Mouse (Mus musculus) CD4-positive, CD25-positive, alpha-beta regulatory T cell, adult 4 months (primary cell): ENCODE measurements around the gene Rptor. TPM values are rescaled to one million over a fixed set of nuclear protein-coding genes. Genes with fewer than 3 reads are reported as not detected.
A peak's percentile ranks its signal among the peaks of the same experiment; 100 is the strongest.

Experiments
- ATAC-seq: one replicate; pipeline ENCODE4 v1.8.0; 2017
- polyA plus RNA-seq, 2 experiments: library from polyadenylated mRNA; unstranded; fragments of 100-300 nt; shearing (Covaris generic); gene quantifications; one replicate each; pipeline ENCODE4 v1.2.1; 2017

Rptor gene
- polyA plus RNA-seq, 2 experiments from 2014 or later, result 8.7 to 12.2 TPM

DNA sequence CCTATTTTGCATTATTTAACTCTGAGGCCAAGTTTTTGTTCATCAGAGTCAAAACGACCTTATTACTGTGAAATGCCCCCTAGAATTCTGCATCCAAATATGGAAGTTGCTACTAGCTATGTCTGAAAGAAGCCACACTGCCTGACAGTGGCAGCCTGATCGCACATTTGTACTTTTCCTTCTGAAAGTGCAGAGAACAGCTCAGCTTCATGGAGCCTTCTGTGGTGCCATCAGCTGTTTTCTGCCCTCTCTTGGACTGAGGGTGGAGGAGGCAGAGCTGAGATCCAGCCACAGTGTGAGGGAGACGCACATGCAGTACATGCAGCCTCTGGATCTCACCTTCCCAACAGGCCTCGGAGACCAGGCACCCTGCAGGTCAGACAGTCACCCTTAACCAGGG lies 265.9 kb downstream of the Rptor start:
- ATAC-seq, result no peak

GRCm38 (mm10) chr11:119871141-119871540 lies 268.4 kb downstream of the Rptor start:
- ATAC-seq, result no peak

GRCm38 (mm10) chr11:119873643-119874042 lies 270.9 kb downstream of the Rptor start:
- no peak for ATAC-seq

GRCm38 (mm10) chr11:119874841-119875240 lies 272.1 kb downstream of the Rptor start:
- ATAC-seq, result no peak

GRCm38 (mm10) chr11:119875685-119876084 lies 273.0 kb downstream of the Rptor start:
- no peak for ATAC-seq

DNA sequence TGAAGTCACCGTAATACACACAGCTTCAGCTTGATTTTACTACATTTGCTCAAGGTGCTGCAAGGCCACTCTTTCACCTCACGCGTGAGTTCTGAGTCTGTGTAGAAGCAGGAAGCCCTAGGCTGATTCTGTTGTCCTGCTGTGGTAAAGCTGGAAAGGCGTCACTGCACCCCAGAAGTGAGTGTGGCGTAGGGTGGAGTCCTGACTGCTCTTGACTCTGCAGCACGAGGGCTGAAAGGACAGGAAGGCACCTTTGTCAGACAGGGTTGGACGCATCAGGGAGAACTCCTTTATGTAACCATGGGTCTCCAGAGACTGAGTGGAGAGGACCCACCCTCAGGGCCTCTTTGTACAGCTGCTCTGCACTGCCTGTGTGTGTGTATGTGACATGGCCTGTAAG lies 274.4 kb downstream of the Rptor start:
- ATAC-seq, result no peak

DNA sequence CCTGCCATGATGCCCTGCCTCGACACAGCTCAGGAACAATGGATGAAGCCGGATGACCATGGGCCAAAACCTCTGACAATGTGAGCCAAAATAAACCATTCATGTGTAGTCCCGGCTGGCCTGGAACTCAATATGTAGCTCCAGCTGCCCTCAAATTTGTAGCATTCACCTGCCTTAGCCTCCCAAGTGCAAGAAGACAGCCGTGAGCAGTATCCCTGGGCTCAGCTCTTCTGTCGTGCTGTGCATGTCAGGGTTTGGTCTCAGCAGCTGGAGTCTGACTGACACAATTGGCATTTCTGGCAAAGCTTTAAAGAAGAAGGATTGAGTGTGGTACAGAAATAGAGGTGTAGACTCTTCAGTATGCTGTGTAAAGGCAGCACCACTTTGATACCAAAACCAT lies 276.9 kb downstream of the Rptor start:
- no peak for ATAC-seq

DNA sequence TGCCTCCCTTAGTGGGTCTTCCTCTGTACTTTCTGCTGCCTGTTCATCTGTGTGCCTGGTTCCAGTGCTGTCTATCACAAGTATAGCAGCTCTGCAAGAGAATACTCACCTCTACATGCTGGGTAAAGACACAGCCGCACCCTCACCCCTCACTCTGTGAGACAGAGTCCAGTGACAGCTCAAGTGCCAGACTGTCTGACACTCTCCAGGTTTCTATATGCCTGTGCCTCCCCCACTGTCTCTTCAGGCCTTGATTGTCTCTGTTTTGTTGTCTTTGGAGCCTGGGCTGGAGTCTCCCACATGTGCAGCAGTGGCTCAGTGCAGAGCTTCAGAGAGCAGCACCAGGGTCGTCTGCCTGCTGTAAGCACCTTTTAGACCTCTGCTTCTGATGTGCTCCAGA lies 280.9 kb downstream of the Rptor start:
- ATAC-seq, result no peak

DNA sequence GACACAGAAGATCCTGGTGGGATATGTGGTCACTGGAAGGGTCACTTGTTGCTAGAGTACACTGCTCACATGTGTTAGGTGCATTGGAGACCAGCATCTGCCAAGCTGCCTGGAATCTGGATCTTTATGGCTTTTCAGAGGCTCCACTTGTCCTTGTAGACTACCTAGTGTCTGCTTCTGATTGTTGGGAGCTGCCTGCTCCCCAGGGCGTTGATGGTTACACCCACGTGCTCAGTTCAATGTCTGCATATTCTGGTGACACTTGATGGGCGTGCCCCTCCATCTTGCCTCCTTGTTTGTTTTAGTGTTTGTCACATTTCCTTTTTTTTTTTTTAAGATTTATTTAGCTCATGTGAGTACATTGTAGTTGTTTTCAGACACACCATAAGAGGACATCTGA lies 287.3 kb downstream of the Rptor start:
- no peak for ATAC-seq

- ATAC-seq, result no peak
These were observed 289.0 kb downstream of the Rptor start for GRCm38 (mm10) chr11:119891601-119892215.

DNA sequence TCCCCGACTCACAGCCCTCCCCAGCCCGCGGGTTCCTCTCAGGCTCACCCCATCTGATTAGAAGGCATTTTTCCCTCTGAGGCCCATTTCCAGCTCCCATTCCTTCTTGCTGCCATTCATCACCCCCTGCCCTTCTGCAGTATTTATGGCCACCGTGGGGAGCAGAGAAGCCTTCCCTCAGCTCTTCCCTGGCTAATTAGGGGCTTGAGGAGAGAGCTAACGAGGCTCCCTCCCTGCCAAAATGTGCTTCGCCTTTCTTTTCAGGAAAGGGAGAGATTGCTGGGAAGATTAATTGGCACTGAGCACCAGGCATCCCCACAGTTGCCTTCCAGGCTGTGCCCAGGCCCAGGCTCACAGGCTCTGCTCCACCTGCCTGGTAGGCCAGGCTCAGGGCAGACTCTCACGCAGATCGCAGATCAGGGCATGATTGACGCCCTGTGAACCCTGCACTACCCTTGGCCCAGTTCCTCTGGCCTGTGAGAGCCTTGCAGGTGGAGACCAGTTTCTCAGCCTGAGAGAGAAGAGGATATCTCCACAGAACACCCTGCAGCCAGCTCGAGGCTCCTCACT lies 291.0 kb downstream of the Rptor start:
- ATAC-seq, result no peak

DNA sequence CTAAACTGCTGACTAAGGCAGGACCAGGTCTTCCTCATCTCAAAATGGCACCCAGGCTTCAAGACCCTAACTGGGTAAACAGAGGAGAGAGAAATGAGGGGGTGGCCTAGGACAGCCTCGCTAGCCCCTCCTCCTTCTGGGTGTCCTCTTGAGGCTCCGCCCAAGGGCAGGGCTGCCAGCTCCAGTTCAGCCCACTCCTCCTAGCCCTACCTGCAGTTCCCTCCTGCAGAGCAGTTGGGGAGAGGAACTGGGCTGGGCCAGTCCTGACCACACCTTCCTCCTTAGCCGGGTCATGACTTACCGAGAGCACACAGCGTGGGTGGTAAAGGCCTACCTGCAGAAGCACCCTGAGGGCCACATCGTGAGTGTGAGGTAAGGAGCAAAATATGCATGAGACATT lies 291.9 kb downstream of the Rptor start:
- peak; percentile 58 for ATAC-seq

DNA sequence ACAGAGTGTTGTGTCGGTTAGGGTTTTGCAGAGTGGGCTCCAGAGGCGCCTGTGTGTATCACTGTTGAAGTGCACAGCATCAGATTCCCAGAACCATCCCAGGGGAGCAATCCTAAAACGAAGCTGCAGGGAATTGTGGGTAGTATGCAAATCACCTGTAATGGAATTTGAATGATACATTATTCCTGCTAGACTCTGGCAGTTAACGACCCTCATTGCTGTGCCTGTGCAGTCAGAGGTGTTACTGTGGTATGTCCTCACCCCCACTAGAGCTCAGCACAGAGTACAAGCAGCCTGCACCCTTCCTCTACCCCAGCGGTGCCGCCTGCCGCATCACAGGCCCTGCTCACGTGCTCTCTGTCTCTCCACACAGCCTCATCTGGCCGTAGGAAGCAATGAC lies 294.3 kb downstream of the Rptor start:
- no peak for ATAC-seq

- no peak for ATAC-seq
These were observed 296.3 kb downstream of the Rptor start for GRCm38 (mm10) chr11:119898976-119899375.

DNA sequence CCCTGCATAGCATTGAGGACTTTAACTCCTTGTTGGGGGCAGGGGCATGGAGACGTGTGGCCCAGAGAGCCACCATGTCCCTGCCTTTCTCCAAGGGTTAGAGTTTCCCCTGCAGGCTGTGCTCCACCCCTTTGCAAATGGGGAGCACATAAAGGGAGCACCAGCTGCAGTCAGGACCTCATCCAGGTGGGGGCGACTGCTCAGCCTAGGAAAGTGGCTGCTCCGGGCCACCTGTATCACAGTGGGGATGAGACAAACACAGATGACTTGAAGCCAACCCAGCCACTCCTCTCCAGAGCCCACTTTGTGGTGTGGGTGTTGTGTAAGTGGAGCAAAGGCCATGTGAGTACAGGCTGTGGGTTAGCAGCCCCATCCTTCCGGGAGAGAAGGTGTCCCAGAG lies 298.5 kb downstream of the Rptor start:
- ATAC-seq, result no peak

GRCm38 (mm10) chr11:119902891-119903290 lies 300.2 kb downstream of the Rptor start:
- no peak for ATAC-seq

DNA sequence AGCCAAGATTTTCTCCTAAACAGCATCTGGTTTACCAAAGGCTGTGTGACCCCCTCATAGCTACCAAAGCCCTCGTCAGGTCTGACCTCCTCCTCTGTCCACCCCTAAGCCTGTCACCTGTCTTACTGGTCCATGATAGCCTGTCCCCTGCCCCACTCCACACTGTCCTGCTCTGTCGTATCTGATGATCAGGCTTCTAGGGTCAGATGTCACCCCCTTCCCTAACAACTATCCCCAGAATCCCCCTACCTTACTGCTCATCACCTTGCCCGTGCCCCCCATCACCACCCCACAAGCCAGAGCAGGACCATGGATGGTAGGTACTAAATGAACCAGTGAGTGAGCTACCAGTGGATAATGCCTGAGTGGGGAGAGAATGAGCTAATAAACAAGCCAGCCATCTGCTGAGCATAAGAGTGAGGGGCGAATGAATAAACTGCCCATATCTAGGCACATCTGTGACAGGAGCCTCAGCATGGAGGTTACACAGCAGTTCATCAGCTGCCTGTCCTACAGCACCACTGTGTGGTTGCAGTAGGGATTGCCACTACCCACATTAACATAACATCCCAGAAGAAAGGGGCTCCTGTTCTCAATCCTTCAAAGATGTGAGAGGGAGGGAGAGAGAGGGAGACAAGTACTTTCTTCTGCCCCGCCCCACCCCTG lies 302.0 kb downstream of the Rptor start:
- peak; percentile 66 for ATAC-seq

- ATAC-seq, result no peak
These were observed 303.1 kb downstream of the Rptor start for GRCm38 (mm10) chr11:119905794-119906193.

GRCm38 (mm10) chr11:119907006-119907650 lies 304.4 kb downstream of the Rptor start:
- no peak for ATAC-seq

GRCm38 (mm10) chr11:119907711-119908110 lies 305.0 kb downstream of the Rptor start:
- ATAC-seq, result no peak

DNA sequence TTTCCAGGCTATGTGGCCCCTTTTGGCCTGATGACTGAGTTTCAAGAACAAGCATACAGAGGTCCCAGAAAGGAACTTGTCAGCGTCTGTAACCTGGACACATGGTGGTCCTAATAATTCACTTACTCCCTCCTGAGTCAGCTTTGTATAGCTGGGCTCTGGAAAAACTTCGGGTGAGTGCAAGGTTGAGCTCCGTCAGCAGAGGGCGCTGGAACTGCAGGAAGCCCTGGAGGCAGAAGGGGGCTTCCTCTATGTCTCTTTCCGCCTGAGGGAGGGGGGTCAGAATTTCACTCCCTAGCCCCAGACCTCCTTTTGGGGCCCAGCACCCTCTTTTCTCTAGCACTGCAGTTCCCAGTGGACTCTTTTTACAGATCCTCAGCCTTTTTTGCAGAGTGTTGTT lies 306.7 kb downstream of the Rptor start:
- peak; percentile 44 for ATAC-seq

GRCm38 (mm10) chr11:119912845-119913244 lies 310.1 kb downstream of the Rptor start:
- ATAC-seq, result no peak

DNA sequence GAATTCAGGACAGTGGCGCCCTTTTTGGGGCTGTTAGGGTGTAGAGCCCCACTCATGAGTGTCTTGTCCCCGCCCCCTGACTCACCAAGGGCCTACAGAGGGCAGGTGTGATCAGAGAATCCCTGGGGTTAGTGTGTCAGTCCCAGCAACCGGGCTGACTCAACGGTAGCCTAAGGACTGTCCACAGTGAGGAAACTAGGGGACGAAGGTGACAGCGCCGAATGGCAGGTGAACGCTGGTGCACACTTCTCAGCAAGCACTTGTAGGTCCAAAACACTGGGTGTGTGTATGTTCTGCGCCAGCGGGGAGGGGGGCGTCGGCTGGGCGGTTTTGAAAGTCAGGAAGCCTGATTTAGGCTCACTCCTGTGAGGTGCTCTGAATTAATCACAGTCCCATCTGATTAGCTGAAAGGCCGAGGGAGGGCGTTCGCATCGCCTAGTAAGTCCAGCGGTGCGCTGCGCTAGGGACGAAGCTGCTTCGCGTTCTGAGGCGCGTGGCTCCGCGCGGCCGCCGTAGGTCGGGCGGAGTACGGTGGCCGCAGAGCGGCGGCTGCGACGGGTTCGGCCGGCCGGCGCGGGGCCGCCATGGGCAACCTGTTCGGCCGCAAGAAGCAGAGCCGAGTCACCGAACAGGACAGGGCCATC lies 310.7 kb downstream of the Rptor start, which contains the start of gene Chmp6:
Gene Chmp6, plus strand, starts transcription at position 151 of the 644 bp plus-strand sequence.
- ATAC-seq, result peak; percentile 67
